Mouse (Mus musculus) cerebellum, adult (tissue): ENCODE data around the gene Slc25a5.

Experiments used
- ATAC-seq: cut with Nextera tagmentation; 2 replicates; pipeline ENCODE4 v1.9.2; 2017; ENCODE audit warnings: mild to moderate bottlenecking, moderate library complexity, mixed read lengths; ENCODE audit not compliant: insufficient number of reproducible peaks, low FRiP score, low TSS enrichment

Slc25a5 gene

DNA sequence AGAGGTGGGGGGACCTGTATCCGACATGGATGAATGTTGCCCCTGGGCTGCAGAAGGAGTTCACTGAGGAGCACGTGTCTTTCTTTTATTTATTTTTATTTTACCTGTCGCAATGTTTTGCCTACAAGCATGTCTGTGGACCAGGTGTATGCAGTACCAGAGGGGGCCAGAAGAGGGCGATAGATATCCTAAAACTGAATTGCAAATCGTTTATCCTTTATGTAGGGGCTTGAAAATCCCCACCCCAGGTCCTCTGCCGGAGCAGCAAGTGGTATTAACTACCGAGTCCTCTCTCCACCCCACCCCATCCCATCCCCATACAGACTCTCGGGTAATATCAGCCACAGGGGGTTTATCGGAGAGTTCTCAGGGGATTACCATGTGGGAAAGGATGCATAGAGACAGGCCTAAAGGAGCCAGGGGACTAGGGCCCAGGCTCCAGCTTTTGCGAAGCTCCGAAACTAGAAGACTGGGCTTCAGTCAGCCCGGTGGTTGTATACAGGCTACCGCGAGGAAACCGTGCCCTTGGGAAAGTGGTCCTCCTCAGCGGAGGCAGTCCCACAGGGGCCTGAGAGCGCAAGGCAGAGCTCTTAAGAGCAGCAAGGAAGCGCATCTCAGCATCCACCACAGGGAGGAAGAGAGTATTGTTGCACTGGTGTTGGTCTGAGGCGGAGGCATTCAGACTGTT, 38.1 kb downstream of the Slc25a5 start:
- ATAC-seq: no peak

DNA sequence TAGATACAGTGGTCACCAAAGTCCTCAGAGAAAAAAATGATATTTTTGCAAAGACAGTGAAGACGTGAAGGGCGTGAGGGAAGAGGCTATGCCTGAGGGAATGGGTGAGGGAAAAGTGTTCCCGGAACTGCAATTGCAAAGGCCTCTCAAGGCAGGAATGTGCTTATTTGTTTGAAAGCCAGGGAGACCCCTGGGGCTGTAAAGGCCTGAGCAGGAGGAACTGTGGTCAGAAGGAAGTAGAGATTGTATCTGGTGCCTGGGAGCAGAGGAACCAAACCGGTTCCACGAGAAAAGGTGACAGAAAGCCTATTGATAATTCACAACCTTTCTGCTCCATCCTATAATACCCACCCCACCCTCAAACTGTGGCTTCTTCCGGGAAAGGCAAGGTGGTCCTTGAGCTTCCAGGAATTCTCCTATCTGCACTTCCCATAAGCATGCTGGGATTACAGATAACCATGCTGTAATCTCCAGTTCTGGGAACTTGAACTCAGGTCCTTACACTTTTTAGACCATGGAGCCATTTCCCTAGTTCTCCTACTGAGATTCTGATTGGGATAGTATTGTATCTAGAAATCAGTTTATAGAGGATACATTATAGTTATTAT, 41.7 kb downstream of the Slc25a5 start:
- ATAC-seq: no peak

DNA sequence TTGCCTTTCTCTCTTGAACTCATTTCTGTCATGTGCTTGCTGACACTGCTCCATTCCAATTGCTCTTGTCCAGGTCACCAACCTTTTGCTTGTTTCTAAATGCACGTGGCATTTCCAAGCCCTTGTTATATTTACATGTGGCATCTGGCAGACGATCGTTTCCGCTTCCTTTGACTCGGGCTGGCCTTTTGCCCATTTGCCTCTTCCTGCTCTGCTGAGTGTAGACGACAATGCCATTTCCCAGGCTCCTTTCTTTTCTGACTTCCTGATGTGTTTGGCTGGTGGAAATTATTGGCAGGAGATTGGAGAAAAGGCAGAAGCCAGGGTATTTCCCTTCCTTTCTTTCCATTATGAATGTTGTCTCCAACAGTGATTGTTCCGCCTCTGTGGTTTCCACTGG, 43.9 kb downstream of the Slc25a5 start:
- no peak for ATAC-seq

DNA sequence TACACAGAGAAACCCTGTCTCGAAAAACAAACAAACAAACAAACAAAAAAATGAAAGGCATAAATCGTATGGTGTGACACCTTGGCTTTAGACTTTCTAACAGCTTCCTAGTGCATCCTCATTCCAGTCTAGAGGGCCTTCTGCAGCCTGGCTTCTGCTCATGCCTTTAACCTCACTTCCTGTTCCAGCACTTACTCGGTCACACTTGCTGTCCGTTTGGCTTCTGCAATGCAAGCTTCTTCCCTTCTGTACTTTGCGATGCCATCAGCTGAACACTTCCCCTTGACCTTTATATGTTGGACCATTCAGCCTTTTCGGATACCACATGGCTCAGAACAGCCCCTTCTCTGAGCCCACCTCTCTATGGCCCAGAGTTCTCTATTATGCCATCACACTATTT, 46.2 kb downstream of the Slc25a5 start:
- no peak for ATAC-seq

DNA sequence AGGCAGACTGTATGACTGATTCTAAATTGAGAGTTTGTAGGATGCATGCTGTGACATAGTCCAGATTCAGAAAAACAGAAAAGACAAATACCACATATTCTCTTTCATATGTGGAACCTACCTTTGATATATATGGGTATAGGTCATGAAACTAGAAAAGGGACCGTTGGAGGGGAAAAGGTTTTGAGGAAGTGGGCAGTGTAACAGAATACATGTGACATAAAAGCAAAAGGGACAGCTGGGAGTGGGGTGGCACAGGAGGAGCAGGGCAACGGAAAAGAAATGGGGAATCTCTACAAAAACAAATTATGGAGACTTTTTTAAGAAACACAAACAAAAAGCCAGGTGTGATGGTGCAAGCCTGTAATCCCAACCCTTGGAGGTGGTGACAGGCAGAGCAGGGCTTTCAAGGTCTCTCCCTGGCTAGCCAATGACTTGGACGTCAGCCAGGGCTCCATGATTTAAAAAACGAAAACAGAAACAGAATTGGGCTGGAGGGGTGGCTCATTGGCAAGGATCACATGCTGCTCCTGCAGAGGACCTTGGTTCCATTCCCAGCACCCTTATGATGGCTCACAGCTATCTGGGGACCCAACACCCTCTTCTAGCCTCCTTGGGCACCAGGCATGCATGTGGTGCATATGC, 48.0 kb downstream of the Slc25a5 start:
- no peak for ATAC-seq

DNA sequence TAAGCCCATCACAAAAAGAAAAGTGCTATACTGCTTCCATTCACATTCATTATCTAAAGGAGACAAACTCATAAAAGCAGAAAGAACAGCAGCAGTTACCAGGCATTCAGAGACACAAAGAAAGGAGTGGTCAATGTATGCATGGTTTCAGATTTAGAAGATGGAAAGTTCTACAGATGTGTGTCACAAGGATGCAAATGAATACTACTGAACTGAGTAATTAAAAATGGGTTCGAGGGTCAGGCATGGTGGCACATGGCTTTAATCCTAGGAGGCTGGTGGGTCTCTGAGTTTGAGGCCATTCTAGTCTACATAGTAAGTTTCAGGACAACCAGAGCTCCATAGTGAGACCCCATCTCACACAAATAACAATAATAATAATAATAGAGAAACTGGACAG, 51.7 kb downstream of the Slc25a5 start:
- ATAC-seq: no peak
